Mouse (Mus musculus) midbrain, embryonic 10.5 days (tissue): ENCODE data around the gene Hes3. TPM values are rescaled to one million over a fixed set of nuclear protein-coding genes. Genes with fewer than 3 reads are reported as not detected.

Experiments
- DNase-seq: peaks from one replicate; pipeline ENCODE4 v3.0.0-alpha.2; 2017; ENCODE audit warnings: low spot score
- H3K27ac ChIP-seq: fragments of 300-500 bp; sonication (generic); replicated peaks from 2 replicates; pipeline ENCODE4 v1.5.1; 2016; ENCODE audit warnings: mild to moderate bottlenecking
- H3K27me3 ChIP-seq: fragments of 300-500 bp; sonication (generic); 2 replicates; pipeline ENCODE4 v1.6.1; 2016; ENCODE audit warnings: low read depth, mild to moderate bottlenecking; ENCODE audit not compliant: poor library complexity, severe bottlenecking
- H3K36me3 ChIP-seq: fragments of 300-500 bp; sonication (generic); 2 replicates; pipeline ENCODE4 v1.6.1; 2016; ENCODE audit warnings: mild to moderate bottlenecking, moderate library complexity
- H3K4me1 ChIP-seq: fragments of 300-500 bp; sonication (generic); 2 replicates; pipeline ENCODE4 v1.6.1; 2016
- H3K4me3 ChIP-seq: fragments of 300-500 bp; sonication (generic); 2 replicates; pipeline ENCODE4 v1.5.1; 2016; ENCODE audit warnings: mild to moderate bottlenecking, moderate library complexity
- H3K9me3 ChIP-seq: fragments of 300-500 bp; sonication (generic); replicated peaks from 2 replicates; pipeline ENCODE4 v1.6.1; 2016; ENCODE audit warnings: mild to moderate bottlenecking
- WGBS: fragments of 180-500 bp; shearing (Covaris S2); methylation state at CpG from one replicate; pipeline ENCODE4 v1.1.7; 2016; 5-methylcytosine and 5-hydroxymethylcytosine counted together
- polyA plus RNA-seq: library from polyadenylated mRNA; unstranded; fragments of >200 nt; fragmentation: Nextera tagmentation; extraction: Ambion mirVana; gene quantifications from 2 replicates; pipeline ENCODE4 v1.2.1, GENCODE M21; 2016

Gene Hes3
- polyA plus RNA-seq, 1 experiment from 2014 or later, result 30.9 TPM

DNA sequence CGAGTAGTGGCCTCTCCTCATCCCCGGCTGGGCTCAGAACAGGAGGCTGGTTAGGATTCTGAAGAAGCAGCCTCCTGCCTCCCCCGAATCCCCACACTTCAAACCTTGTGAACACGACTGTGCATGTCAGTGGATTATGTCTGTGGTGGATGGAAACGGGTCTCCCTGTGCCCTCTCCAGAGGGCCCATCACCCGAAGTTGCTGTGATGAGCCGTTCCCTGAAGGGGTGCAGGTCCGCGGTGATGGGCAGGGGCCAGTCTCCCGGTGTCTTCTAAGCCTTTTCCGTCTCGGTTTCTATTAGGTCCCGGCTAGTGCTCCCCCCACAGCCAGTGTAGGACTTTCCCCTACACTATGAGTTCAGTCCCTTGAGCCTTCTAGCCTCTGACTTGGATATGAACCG, 7.4 kb upstream of the Hes3 start:
- Histone ChIP-seq H3K27ac (no peak overlapping the region), H3K4me3 (peak overlapping the region; percentile 99; the same call in 1 of the 2 replicates), H3K27me3 (peaks cover 33% of the 10 kb centered on the region), H3K9me3 (no peaks in the 10 kb centered on the region), H3K4me1 (peaks cover 45% of the 10 kb centered on the region), H3K36me3 (peaks cover 46% of the 10 kb centered on the region)
- DNase-seq, result no peak
- WGBS, result 83% methylated on average over 14 of the region's 14 CpGs

- Histone ChIP-seq H3K27ac (peak within 1 kb of the TSS; percentile 91), H3K27me3 (peaks cover 49% of the 10 kb centered on the region), H3K9me3 (no peaks in the 10 kb centered on the region), H3K4me3 (peak within 1 kb of the TSS; percentile 99), H3K36me3 (peaks cover 29% of the 10 kb centered on the region), H3K4me1 (peaks cover 60% of the 10 kb centered on the region)
- WGBS, result under 1% methylated on average over 119 of the region's 119 CpGs
- DNase-seq, result peak; percentile 100
Observed at GRCm38 (mm10) chr4:152296874-152297861, 5.7 kb upstream of the Hes3 start, which contains the start of gene Icmt. Icmt (plus strand) TSS chr4:152297227.

DNA sequence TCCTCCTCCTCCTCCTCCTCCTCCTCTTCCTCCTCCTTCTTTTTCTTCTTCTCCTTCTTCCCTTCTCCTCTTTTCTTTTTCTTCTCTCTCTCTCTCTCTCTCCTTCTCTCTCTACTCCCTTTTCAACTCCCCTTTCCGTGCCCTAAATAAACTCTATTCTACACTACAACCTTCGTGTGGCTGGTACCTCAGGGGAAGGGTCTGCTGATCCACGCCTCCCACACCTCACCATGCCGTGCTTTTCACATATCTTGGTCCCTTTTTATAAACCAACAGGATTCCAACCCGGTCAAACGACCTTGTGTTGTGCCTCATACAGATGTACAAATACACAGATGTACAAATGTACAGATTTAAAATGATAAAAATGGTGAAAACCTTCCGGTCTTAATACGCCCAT, 4.9 kb upstream of the Hes3 start:
- Histone ChIP-seq H3K4me1 (peaks cover 64% of the 10 kb centered on the region), H3K27ac (peak overlapping the region; percentile 38; the same call in 1 of the 2 replicates), H3K36me3 (peaks cover 21% of the 10 kb centered on the region), H3K4me3 (peak overlapping the region; percentile 99), H3K27me3 (peaks cover 57% of the 10 kb centered on the region), H3K9me3 (no peaks in the 10 kb centered on the region)
- 19% methylated on average over 8 of the region's 8 CpGs for WGBS
- DNase-seq, result no peak

DNA sequence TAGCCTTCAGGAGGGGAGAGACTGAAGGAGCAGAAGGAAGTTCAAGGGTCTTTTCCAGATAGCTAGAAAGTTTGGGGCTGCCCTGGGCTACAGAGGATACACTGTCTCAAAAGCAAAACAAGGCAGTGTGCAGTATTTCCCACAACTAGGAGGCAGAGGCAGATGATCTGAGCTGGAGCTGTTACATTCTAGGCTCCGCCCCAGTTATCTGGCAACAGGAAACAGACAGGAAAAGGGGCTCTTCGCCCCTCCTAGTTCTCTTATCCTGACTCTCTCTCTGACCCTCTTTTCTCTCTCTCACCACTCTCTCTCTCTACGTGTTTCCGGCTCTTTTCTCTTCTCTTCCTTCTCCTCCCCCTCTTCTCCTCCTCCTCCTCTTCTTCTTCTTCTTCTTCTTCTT, 4.5 kb upstream of the Hes3 start:
- Histone ChIP-seq H3K4me3 (no peak overlapping the region), H3K27ac (no peak overlapping the region), H3K36me3 (peaks cover 17% of the 10 kb centered on the region), H3K27me3 (peaks cover 62% of the 10 kb centered on the region), H3K4me1 (peaks cover 69% of the 10 kb centered on the region), H3K9me3 (no peaks in the 10 kb centered on the region)
- WGBS, result 59% methylated on average over 4 of the region's 4 CpGs
- DNase-seq, result no peak

DNA sequence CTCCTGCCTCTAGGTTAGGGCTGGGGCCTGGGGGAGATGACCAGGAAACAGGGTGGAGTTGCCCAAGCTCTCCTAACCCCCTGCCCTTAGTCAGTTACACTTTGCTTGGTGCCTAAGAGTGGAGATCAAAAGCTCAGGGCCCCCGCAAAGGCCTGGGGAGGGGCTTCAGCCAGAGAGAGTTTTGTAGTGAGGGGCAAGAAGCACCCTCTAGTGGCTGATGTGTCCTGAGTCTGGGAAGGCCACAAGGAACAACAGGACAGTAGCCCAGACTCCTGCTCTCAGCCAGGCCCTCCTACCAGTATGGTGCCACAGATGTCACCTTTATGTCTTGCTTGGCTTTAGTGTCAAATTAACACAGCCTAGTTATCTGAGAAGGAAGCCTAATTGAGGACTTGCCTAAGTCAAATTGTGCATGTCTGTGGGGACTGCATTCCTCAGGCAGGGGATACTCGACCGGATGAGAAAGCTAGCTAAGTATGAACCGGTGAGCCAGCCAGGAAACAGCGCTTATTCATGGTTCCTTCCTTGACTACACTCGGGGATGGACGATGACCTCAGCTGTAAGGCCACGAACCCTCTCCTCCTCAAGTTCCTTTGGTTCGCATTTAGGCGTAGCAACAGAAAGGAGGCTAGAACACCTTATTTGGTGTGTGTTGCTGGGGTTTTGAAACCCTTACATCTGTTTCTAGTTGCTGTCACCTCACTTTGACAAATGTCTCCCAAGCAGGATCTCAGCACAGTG, 2.9 kb upstream of the Hes3 start:
- peak overlapping the region; percentile 84 for H3K27ac ChIP-seq
- H3K4me1 ChIP-seq, result peaks cover 84% of the 10 kb centered on the region
- H3K27me3 ChIP-seq, result peaks cover 78% of the 10 kb centered on the region
- DNase-seq, result peak; percentile 48
- H3K9me3 ChIP-seq, result no peaks in the 10 kb centered on the region
- 0 out of 2 replicates have a peak, but pooled peaks cover under 1% of the 10 kb centered on the region for H3K36me3 ChIP-seq
- 0 out of 2 replicates have a peak overlapping the region, but pooled peaks have one; percentile 12 for H3K4me3 ChIP-seq
- WGBS, result 57% methylated on average over 10 of the region's 10 CpGs

- Histone ChIP-seq H3K9me3 (no peaks in the 10 kb centered on the region), H3K27me3 (peaks cover 91% of the 10 kb centered on the region), H3K4me3 (peak overlapping the region; percentile 29), H3K36me3 (no peaks in the 10 kb centered on the region), H3K4me1 (peaks cover 79% of the 10 kb centered on the region), H3K27ac (peak overlapping the region; percentile 84)
- WGBS, result 11% methylated on average over 12 of the region's 12 CpGs
- DNase-seq, result peak; percentile 63
Observed at GRCm38 (mm10) chr4:152292102-152292765, 772 bp upstream of the Hes3 start.

GRCm38 (mm10) chr4:152290991-152291390, 471 bp downstream of the Hes3 start:
- no peaks in the 10 kb centered on the region for H3K9me3 ChIP-seq
- H3K4me3 ChIP-seq, result peak overlapping the region; percentile 48
- peaks cover 99% of the 10 kb centered on the region for H3K27me3 ChIP-seq
- WGBS, result 5% methylated on average over 11 of the region's 11 CpGs
- peak; percentile 35 for DNase-seq
- H3K27ac ChIP-seq, result peak overlapping the region; percentile 84
- H3K4me1 ChIP-seq, result peaks cover 86% of the 10 kb centered on the region
- no peaks in the 10 kb centered on the region for H3K36me3 ChIP-seq

GRCm38 (mm10) chr4:152290385-152290784, 1.1 kb downstream of the Hes3 start:
- Histone ChIP-seq H3K27ac (peak overlapping the region; percentile 84), H3K36me3 (no peaks in the 10 kb centered on the region), H3K9me3 (no peaks in the 10 kb centered on the region), H3K4me1 (peaks cover 89% of the 10 kb centered on the region), H3K4me3 (peak overlapping the region; percentile 48), H3K27me3 (peaks cover 99% of the 10 kb centered on the region)
- peak; percentile 86 for DNase-seq
- WGBS, result under 1% methylated on average over 39 of the region's 39 CpGs

DNA sequence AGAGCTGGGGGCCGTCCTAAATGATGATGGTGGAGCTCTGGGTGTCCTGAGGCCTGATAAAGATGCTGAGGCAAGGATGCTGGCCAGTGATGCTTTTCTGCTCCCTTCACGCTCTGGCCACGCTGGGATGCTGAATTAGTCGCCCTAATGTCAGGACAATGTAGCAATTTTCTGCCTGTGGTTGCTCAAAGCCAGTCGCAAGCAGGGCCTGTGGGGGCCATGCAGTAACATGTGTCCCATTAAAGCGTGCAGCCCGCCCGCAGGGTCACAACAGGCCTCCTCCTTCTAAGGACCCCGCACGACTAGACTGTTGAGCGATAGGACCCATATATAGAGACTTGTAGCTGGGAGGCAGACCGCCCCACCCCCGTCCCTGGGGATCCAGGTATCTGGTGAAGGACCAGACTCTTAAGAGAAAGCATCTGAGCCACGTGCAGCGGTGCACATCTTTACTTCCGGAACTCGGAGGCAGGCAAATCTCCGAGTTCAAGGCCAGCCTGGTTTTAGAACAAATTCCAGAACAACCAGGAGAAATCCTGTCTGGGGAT, 3.0 kb downstream of the Hes3 start:
- Histone ChIP-seq H3K9me3 (no peaks in the 10 kb centered on the region), H3K4me1 (peaks cover 84% of the 10 kb centered on the region), H3K27ac (no peak overlapping the region; the same call in 1 of the 2 replicates), H3K36me3 (no peaks in the 10 kb centered on the region), H3K4me3 (peak overlapping the region; percentile 49), H3K27me3 (peaks cover 99% of the 10 kb centered on the region)
- 38% methylated on average over 18 of the region's 18 CpGs for WGBS
- DNase-seq, result peak; percentile 60

GRCm38 (mm10) chr4:152287317-152288120, 3.9 kb downstream of the Hes3 start:
- peak overlapping the region; percentile 49 for H3K4me3 ChIP-seq
- DNase-seq, result no peak
- 7% methylated on average over 19 of the region's 19 CpGs for WGBS
- peaks cover 99% of the 10 kb centered on the region for H3K27me3 ChIP-seq
- H3K36me3 ChIP-seq, result no peaks in the 10 kb centered on the region
- H3K9me3 ChIP-seq, result no peaks in the 10 kb centered on the region
- H3K27ac ChIP-seq, result peak overlapping the region; percentile 70; the same call in 1 of the 2 replicates
- peaks cover 84% of the 10 kb centered on the region for H3K4me1 ChIP-seq

GRCm38 (mm10) chr4:152286887-152287286, 4.6 kb downstream of the Hes3 start:
- Histone ChIP-seq H3K27ac (peak overlapping the region; percentile 70), H3K9me3 (no peaks in the 10 kb centered on the region), H3K4me1 (peaks cover 80% of the 10 kb centered on the region), H3K27me3 (peaks cover 99% of the 10 kb centered on the region), H3K4me3 (peak overlapping the region; percentile 49), H3K36me3 (no peaks in the 10 kb centered on the region)
- DNase-seq, result peak; percentile 77
- 2% methylated on average over 26 of the region's 26 CpGs for WGBS
